Mouse (Mus musculus): Measurements from ENCODE around the gene Tcerg1l. TPM values are rescaled to one million over a fixed set of nuclear protein-coding genes. Genes with fewer than 3 reads are reported as not detected.

The Tcerg1l gene
- total RNA-seq, 2 experiments from 2014 or later: 12.8 TPM

GRCm38 (mm10) chr7:138356655-138357449 lies 40.7 kb downstream of the Tcerg1l start:
- Histone ChIP-seq H3K27ac (no peak overlapping the region), H3K4me3 (no peak overlapping the region)
- no peak for TF ChIP-seq CTCF (IDR thresholded peaks at IDR 0.05)
- no peak for DNase-seq (ENCODE audit: extremely low spot score in 1 of 2, low spot score in 2 of 2)
- intact Hi-C loops (cut with DNase I): no loop called here

- Histone ChIP-seq H3K4me3 (no peak overlapping the region), H3K27ac (no peak overlapping the region)
- intact Hi-C loops (cut with DNase I): no loop called here
- no peak for TF ChIP-seq CTCF (IDR thresholded peaks at IDR 0.05)
- no peak for DNase-seq (ENCODE audit: extremely low spot score in 1 of 2, low spot score in 2 of 2)
Observed at GRCm38 (mm10) chr7:138345451-138345850, 52.1 kb downstream of the Tcerg1l start.

GRCm38 (mm10) chr7:138338451-138338850 lies 59.1 kb downstream of the Tcerg1l start:
- no peak overlapping the region for H3K4me3 ChIP-seq
- intact Hi-C loops (cut with DNase I): no loop called here
- TF ChIP-seq CTCF (IDR thresholded peaks at IDR 0.05): no peak
- DNase-seq (ENCODE audit: extremely low spot score in 1 of 2, low spot score in 2 of 2): no peak
- H3K27ac ChIP-seq: no peak overlapping the region

GRCm38 (mm10) chr7:138337946-138338345 lies 59.6 kb downstream of the Tcerg1l start:
- no peak for DNase-seq (ENCODE audit: extremely low spot score in 1 of 2, low spot score in 2 of 2)
- no peak for TF ChIP-seq CTCF (IDR thresholded peaks at IDR 0.05)

GRCm38 (mm10) chr7:138332504-138333168 lies 64.9 kb downstream of the Tcerg1l start:
- TF ChIP-seq CTCF (IDR thresholded peaks at IDR 0.05): no peak
- intact Hi-C loops (cut with DNase I): no loop called here
- Histone ChIP-seq H3K4me3 (no peak overlapping the region), H3K27ac (no peak overlapping the region)
- DNase-seq (ENCODE audit: extremely low spot score in 1 of 2, low spot score in 2 of 2): no peak

More at GRCm38 (mm10) chr7:138337946-138338345, 59.6 kb downstream of the Tcerg1l start:
- Histone ChIP-seq H3K27ac (no peak overlapping the region), H3K4me3 (no peak overlapping the region)
- intact Hi-C loops (cut with DNase I): no loop called here

- Histone ChIP-seq H3K4me3 (no peak overlapping the region), H3K27ac (no peak overlapping the region)
- no peak for TF ChIP-seq CTCF (IDR thresholded peaks at IDR 0.05)
- intact Hi-C loops (cut with DNase I): no loop called here
- DNase-seq (ENCODE audit: extremely low spot score in 1 of 2, low spot score in 2 of 2): no peak
Observed at GRCm38 (mm10) chr7:138331266-138331665, 66.3 kb downstream of the Tcerg1l start.

- Histone ChIP-seq H3K4me3 (no peak overlapping the region), H3K27ac (no peak overlapping the region)
- intact Hi-C loops (cut with DNase I): no loop called here
- TF ChIP-seq CTCF (IDR thresholded peaks at IDR 0.05): no peak
- DNase-seq (ENCODE audit: extremely low spot score in 1 of 2, low spot score in 2 of 2): peak in 1 of 2 experiments; percentile 16
Observed at GRCm38 (mm10) chr7:138328637-138329036, 68.9 kb downstream of the Tcerg1l start.

- Histone ChIP-seq H3K4me3 (no peak overlapping the region), H3K27ac (no peak overlapping the region)
- TF ChIP-seq CTCF (IDR thresholded peaks at IDR 0.05): no peak
- DNase-seq (ENCODE audit: extremely low spot score in 1 of 2, low spot score in 2 of 2): no peak
- intact Hi-C loops (cut with DNase I): no loop called here
Observed at GRCm38 (mm10) chr7:138326760-138327159, 70.8 kb downstream of the Tcerg1l start.

GRCm38 (mm10) chr7:138313733-138314132 lies 83.8 kb downstream of the Tcerg1l start:
- TF ChIP-seq CTCF (IDR thresholded peaks at IDR 0.05): no peak
- DNase-seq (ENCODE audit: extremely low spot score in 1 of 2, low spot score in 2 of 2): no peak
- H3K4me3 ChIP-seq: no peak overlapping the region
- no peak overlapping the region for H3K27ac ChIP-seq
- intact Hi-C loops (cut with DNase I): no loop called here

- intact Hi-C loops (cut with DNase I): no loop called here
- Histone ChIP-seq H3K4me3 (no peak overlapping the region), H3K27ac (no peak overlapping the region)
- DNase-seq (ENCODE audit: extremely low spot score in 1 of 2, low spot score in 2 of 2): no peak
- TF ChIP-seq CTCF (IDR thresholded peaks at IDR 0.05): no peak
Observed at GRCm38 (mm10) chr7:138306126-138306525, 91.4 kb downstream of the Tcerg1l start.

GRCm38 (mm10) chr7:138284790-138285189 lies 112.7 kb downstream of the Tcerg1l start:
- no peak for DNase-seq (ENCODE audit: extremely low spot score in 1 of 2, low spot score in 2 of 2)
- no peak for TF ChIP-seq CTCF (IDR thresholded peaks at IDR 0.05)
- Histone ChIP-seq H3K4me3 (no peak overlapping the region), H3K27ac (no peak overlapping the region)
- intact Hi-C loops (cut with DNase I): no loop called here

GRCm38 (mm10) chr7:138275263-138275662 lies 122.3 kb downstream of the Tcerg1l start:
- no peak for TF ChIP-seq CTCF (IDR thresholded peaks at IDR 0.05)
- Histone ChIP-seq H3K27ac (no peak overlapping the region), H3K4me3 (no peak overlapping the region)
- intact Hi-C loops (cut with DNase I): no loop called here
- no peak for DNase-seq (ENCODE audit: extremely low spot score in 1 of 2, low spot score in 2 of 2)
